ENCODE assay signal across 9 mouse cellular contexts in genomic region chr5:114980122-114980748, GRCm38 (mm10). TPM values are rescaled to one million over a fixed set of nuclear protein-coding genes. Genes with fewer than 3 reads are reported as not detected.
A peak's percentile ranks its signal among the peaks of the same experiment; 100 is the strongest.
DNase-seq lines count a peak whose midpoint lies in the region; ATAC-seq and TF ChIP-seq lines count a peak whose summit lies in the region.
"Had no signal": no experiment of that assay in that cellular context is flagged by ENCODE, and none has a peak within 500 bp of the region (broad histone marks: within the 10 kb centered on the region; RNA-seq: fewer than 3 reads in every experiment).

No protein-coding gene starts in this region.

- no peak overlapping the region for H3K27ac ChIP-seq in kidney, embryonic 14.5 days (ENCODE audit: low read depth, low read length)
- no peak overlapping the region for H3K27ac ChIP-seq in forebrain, embryonic 12.5 days
- peak overlapping the region; percentile 65 for H3K27ac ChIP-seq in limb, embryonic 15.5 days
- H3K27ac ChIP-seq: macrophage had no signal

- H3K36me3 ChIP-seq in kidney, embryonic 14.5 days (ENCODE audit: control insufficient read depth, insufficient read depth, low read length): no peaks in the 10 kb centered on the region
- no peaks in the 10 kb centered on the region for H3K36me3 ChIP-seq in forebrain, embryonic 12.5 days (replicated peaks)
- H3K36me3 ChIP-seq in limb, embryonic 15.5 days: no peaks in the 10 kb centered on the region
- H3K36me3 ChIP-seq in myocyte (ENCODE audit: control insufficient read depth, insufficient read depth): no peaks in the 10 kb centered on the region

- no peaks in the 10 kb centered on the region for H3K79me2 ChIP-seq in myocyte (ENCODE audit: control insufficient read depth, insufficient read depth)

- no peaks in the 10 kb centered on the region for H3K27me3 ChIP-seq in kidney, embryonic 14.5 days (ENCODE audit: control insufficient read depth, insufficient read depth, low read length)
- H3K27me3 ChIP-seq in forebrain, embryonic 12.5 days: no peaks in the 10 kb centered on the region
- no peaks in the 10 kb centered on the region for H3K27me3 ChIP-seq in limb, embryonic 15.5 days
- H3K27me3 ChIP-seq in myocyte (ENCODE audit: control insufficient read depth, insufficient read depth, insufficient read length): no peaks in the 10 kb centered on the region

- no peak for DNase-seq in kidney, adult 11 months
- no peak for DNase-seq in urinary bladder, adult 2 months (ENCODE audit: low spot score)
- no peak for DNase-seq in adrenal gland, adult 18-20 months (ENCODE audit: low spot score in 2 of 2)
- no peak for DNase-seq in urinary bladder, postnatal 25 days (ENCODE audit: low spot score)

- peak overlapping the region; percentile 44 for H3K9ac ChIP-seq in kidney, embryonic 14.5 days (ENCODE audit: low read depth, low read length)
- H3K9ac ChIP-seq in forebrain, embryonic 12.5 days: 0 out of 2 replicates have a peak overlapping the region, but pooled peaks have one; percentile 45
- H3K9ac ChIP-seq in limb, embryonic 15.5 days: 0 out of 2 replicates have a peak overlapping the region, but pooled peaks have one; percentile 33

- H3K4me1 ChIP-seq in kidney, embryonic 14.5 days (ENCODE audit: control insufficient read depth, insufficient read depth, low read length): peaks cover 8% of the 10 kb centered on the region
- peaks cover 19% of the 10 kb centered on the region for H3K4me1 ChIP-seq in forebrain, embryonic 12.5 days
- H3K4me1 ChIP-seq in limb, embryonic 15.5 days: peaks cover 14% of the 10 kb centered on the region

- no peak for TF ChIP-seq POLR2A in myocyte (IDR thresholded peaks at IDR 0.05; ENCODE audit: insufficient read length, low read depth)

- WGBS in kidney, embryonic 14.5 days: 24% methylated on average over 16 of the region's 16 CpGs
- WGBS in forebrain, embryonic 12.5 days: 19% methylated on average over 16 of the region's 16 CpGs
- 19% methylated on average over 16 of the region's 16 CpGs for WGBS in limb, embryonic 15.5 days

- H3K9me3 ChIP-seq in kidney, embryonic 14.5 days (ENCODE audit: control insufficient read depth, low read length): no peaks in the 10 kb centered on the region
- H3K9me3 ChIP-seq in forebrain, embryonic 12.5 days: no peaks in the 10 kb centered on the region
- H3K9me3 ChIP-seq in limb, embryonic 15.5 days: no peaks in the 10 kb centered on the region

- no peak; the same call in 1 of the 2 replicates for ATAC-seq in kidney, embryonic 14.5 days (ENCODE audit: low FRiP score, low TSS enrichment)
- no peak for ATAC-seq in forebrain, embryonic 12.5 days (ENCODE audit: low FRiP score)
- no peak for ATAC-seq in limb, embryonic 15.5 days (ENCODE audit: insufficient number of reproducible peaks, low FRiP score, low TSS enrichment, low read depth)

- H3ac ChIP-seq in myocyte (ENCODE audit: control insufficient read depth, insufficient read length): no peak overlapping the region

- H3K4me3 ChIP-seq in kidney, embryonic 14.5 days (ENCODE audit: low read length): peak overlapping the region; percentile 28
- peak overlapping the region; percentile 39 for H3K4me3 ChIP-seq in forebrain, embryonic 12.5 days (replicated peaks)
- H3K4me3 ChIP-seq in limb, embryonic 15.5 days: peak overlapping the region; percentile 43
- peak overlapping the region; percentile 7 for H3K4me3 ChIP-seq in myocyte

- H3K4me2 ChIP-seq in kidney, embryonic 14.5 days (replicated peaks; ENCODE audit: low read depth, low read length): peak overlapping the region; percentile 59
- peak overlapping the region; percentile 80 for H3K4me2 ChIP-seq in forebrain, embryonic 12.5 days
- peak overlapping the region; percentile 89 for H3K4me2 ChIP-seq in limb, embryonic 15.5 days
- peak overlapping the region; percentile 96 for H3K4me2 ChIP-seq in myocyte (ENCODE audit: low read depth)

TF ChIP-seq in myocyte, 11 proteins besides CTCF, POLR2A, EP300 and RAD21:
- TF ChIP-seq MAX (IDR thresholded peaks at IDR 0.05; ENCODE audit: low read depth) (no peak), REST (IDR thresholded peaks at IDR 0.05; ENCODE audit: insufficient read depth, insufficient read length) (no peak), SRF (IDR thresholded peaks at IDR 0.05; ENCODE audit: control insufficient read depth, insufficient read length, low read depth) (no peak), MYOD1 (IDR thresholded peaks at IDR 0.05; ENCODE audit: control insufficient read depth in 1 of 3, insufficient read length in 2 of 3, low read depth in 2 of 3) (no peak), POLR2AphosphoS2 (IDR thresholded peaks at IDR 0.05; ENCODE audit: insufficient read length, low read depth) (no peak), TCF3 (IDR thresholded peaks at IDR 0.05; ENCODE audit: insufficient read length, low read depth) (no peak), TCF12 (IDR thresholded peaks at IDR 0.05; ENCODE audit: insufficient read depth, poor library complexity, severe bottlenecking) (no peak), MYOG (IDR thresholded peaks at IDR 0.05; ENCODE audit: control insufficient read depth in 1 of 3, insufficient read depth in 1 of 3, insufficient read length in 2 of 3, low read depth in 2 of 3) (no peak), E2F4 (IDR thresholded peaks at IDR 0.05; ENCODE audit: insufficient read depth) (no peak), CEBPB (IDR thresholded peaks at IDR 0.05; ENCODE audit: insufficient read depth, poor library complexity, severe bottlenecking) (no peak), USF1 (IDR thresholded peaks at IDR 0.05; ENCODE audit: low read depth) (no peak)

RNA-seq across cellular contexts. Expression of gene Hnf1a, which starts 9.3 kb away (rescaled TPM):
- 5.4 and 6.8 TPM in 2 replicates for polyA plus RNA-seq in kidney, embryonic 14.5 days (2014; fragmentation: Nextera tagmentation; extraction: Ambion mirVana)
- not detected in 2 replicates for polyA plus RNA-seq in forebrain, embryonic 12.5 days (2016; fragmentation: Nextera tagmentation; extraction: Ambion mirVana)
- polyA plus RNA-seq in limb, embryonic 15.5 days (2015; fragmentation: Nextera tagmentation; extraction: Ambion mirVana): not detected in 2 replicates
- not detected for polyA plus RNA-seq in myocyte (2012; fragmentation: generic; extraction: Trizol)
- polyA plus RNA-seq in urinary bladder, adult 2 months (2012; rRNA removed): 0.06 and 0.09 TPM in 2 replicates
- not detected for total RNA-seq in adrenal gland, adult 18-20 months (2021)
- polyA plus RNA-seq: macrophage had no signal

RNA-seq across cellular contexts. Expression of gene Sppl3, which starts 30.7 kb away (rescaled TPM):
- polyA plus RNA-seq in kidney, embryonic 14.5 days (2014; fragmentation: Nextera tagmentation; extraction: Ambion mirVana): 23.9 and 26.1 TPM in 2 replicates
- polyA plus RNA-seq in forebrain, embryonic 12.5 days (2016; fragmentation: Nextera tagmentation; extraction: Ambion mirVana): 13.8 and 19.1 TPM in 2 replicates
- 18.6 and 19.9 TPM in 2 replicates for polyA plus RNA-seq in limb, embryonic 15.5 days (2015; fragmentation: Nextera tagmentation; extraction: Ambion mirVana)
- polyA plus RNA-seq in myocyte (2012; fragmentation: generic; extraction: Trizol): 24.9 TPM
- polyA plus RNA-seq in urinary bladder, adult 2 months (2012; rRNA removed): 62.5 and 63.9 TPM in 2 replicates
- total RNA-seq in adrenal gland, adult 18-20 months (2021): 10 to 100 TPM; 40.0 to 44.0 TPM

RNA-seq across cellular contexts. Expression of gene 2210016L21Rik, which starts 38.3 kb away (rescaled TPM):
- 51.1 and 58.9 TPM in 2 replicates for polyA plus RNA-seq in kidney, embryonic 14.5 days (2014; fragmentation: Nextera tagmentation; extraction: Ambion mirVana)
- polyA plus RNA-seq in forebrain, embryonic 12.5 days (2016; fragmentation: Nextera tagmentation; extraction: Ambion mirVana): 57.9 and 61.0 TPM in 2 replicates
- 58.8 and 63.3 TPM in 2 replicates for polyA plus RNA-seq in limb, embryonic 15.5 days (2015; fragmentation: Nextera tagmentation; extraction: Ambion mirVana)
- polyA plus RNA-seq in myocyte (2012; fragmentation: generic; extraction: Trizol): 19.6 TPM
- 36.2 and 37.4 TPM in 2 replicates for polyA plus RNA-seq in urinary bladder, adult 2 months (2012; rRNA removed)
- total RNA-seq in adrenal gland, adult 18-20 months (2021): 10 to 100 TPM; 36.7 to 39.0 TPM

RNA-seq across cellular contexts. Expression of gene Oasl1, which starts 57.2 kb away (rescaled TPM):
- polyA plus RNA-seq in kidney, embryonic 14.5 days (2014; fragmentation: Nextera tagmentation; extraction: Ambion mirVana): 1.2 and 2.5 TPM in 2 replicates
- 0.26 TPM in 1 of 2 replicates, not detected in the other for polyA plus RNA-seq in forebrain, embryonic 12.5 days (2016; fragmentation: Nextera tagmentation; extraction: Ambion mirVana)
- polyA plus RNA-seq in limb, embryonic 15.5 days (2015; fragmentation: Nextera tagmentation; extraction: Ambion mirVana): 0.66 and 1.1 TPM in 2 replicates
- polyA plus RNA-seq in myocyte (2012; fragmentation: generic; extraction: Trizol): 0.56 TPM
- polyA plus RNA-seq in urinary bladder, adult 2 months (2012; rRNA removed): 1.7 and 2.2 TPM in 2 replicates
- 1 to 10 TPM in 1 of 2 experiments, under 1 TPM in 1; 0.74 to 1.2 TPM for total RNA-seq in adrenal gland, adult 18-20 months (2021)
